Mouse (Mus musculus) lung, postnatal 0 days (tissue): ENCODE results near the gene Arhgef38. TPM values are rescaled to one million over a fixed set of nuclear protein-coding genes. Genes with fewer than 3 reads are reported as not detected.

ENCODE experiments used
- ATAC-seq: fragments of 200-750 bp; cut with Nextera tagmentation; 2 replicates; pipeline ENCODE4 v1.8.0; 2017; ENCODE audit warnings: moderate library complexity
- DNase-seq: peaks from one replicate; pipeline ENCODE4 v3.0.0-alpha.2; 2016; ENCODE audit warnings: low spot score
- H3K27ac ChIP-seq: fragments of 300-500 bp; sonication (generic); 2 replicates; pipeline ENCODE4 v1.5.1; 2014; ENCODE audit warnings: antibody characterized with exemption, mild to moderate bottlenecking, low read length, mixed read lengths
- H3K27me3 ChIP-seq: fragments of 300-500 bp; sonication (generic); replicated peaks from 2 replicates; pipeline ENCODE4 v1.6.1; 2014; ENCODE audit warnings: low read length, mixed read lengths; ENCODE audit not compliant: insufficient read depth
- H3K36me3 ChIP-seq: fragments of 300-500 bp; sonication (generic); 2 replicates; pipeline ENCODE4 v1.6.1; 2014; ENCODE audit warnings: low read length, mixed read lengths; ENCODE audit not compliant: insufficient read depth
- H3K4me1 ChIP-seq: fragments of 300-500 bp; sonication (generic); 2 replicates; pipeline ENCODE4 v1.6.1; 2014; ENCODE audit warnings: antibody characterized with exemption, low read depth, low read length, mixed read lengths; ENCODE audit not compliant: insufficient read depth
- H3K4me2 ChIP-seq: fragments of 300-500 bp; sonication (generic); replicated peaks from 2 replicates; pipeline ENCODE4 v1.6.1; 2014; ENCODE audit warnings: low read depth, mild to moderate bottlenecking, low read length, moderate library complexity, mixed read lengths
- H3K4me3 ChIP-seq: fragments of 300-500 bp; sonication (generic); 2 replicates; pipeline ENCODE4 v1.5.1; 2014; ENCODE audit warnings: low read depth, low read length
- H3K9ac ChIP-seq: fragments of 300-500 bp; sonication (generic); replicated peaks from 2 replicates; pipeline ENCODE4 v1.6.1; 2014; ENCODE audit warnings: low read depth, mild to moderate bottlenecking
- H3K9me3 ChIP-seq: fragments of 300-500 bp; sonication (generic); 2 replicates; pipeline ENCODE4 v1.6.1; 2016; ENCODE audit warnings: low read length, mixed read lengths
- CTCF ChIP-seq: IDR thresholded peaks from 2 replicates; pipeline ENCODE4 v1.5.1; 2016; ENCODE audit warnings: antibody characterized with exemption, mild to moderate bottlenecking
- EP300 ChIP-seq: IDR thresholded peaks from 2 replicates; pipeline ENCODE4 v1.6.1; 2016; ENCODE audit warnings: antibody characterized with exemption, mild to moderate bottlenecking, control low read depth
- WGBS: fragments of 180-500 bp; shearing (Covaris S2); extraction: QIAGEN DNeasy Blood & Tissue Kit; methylation state at CpG from one replicate; pipeline ENCODE4 v1.1.7; 2014; 5-methylcytosine and 5-hydroxymethylcytosine counted together
- polyA plus RNA-seq: library from polyadenylated mRNA; unstranded; fragments of >200 nt; fragmentation: Nextera tagmentation; extraction: Ambion mirVana; gene quantifications from 2 replicates; pipeline ENCODE4 v1.2.1, GENCODE M21; 2015

Gene Arhgef38
- polyA plus RNA-seq, 1 experiment from 2014 or later: 3.6 TPM

GRCm38 (mm10) chr3:133233993-133234392, 756 bp downstream of the Arhgef38 start:
- peak; percentile 44 for DNase-seq
- WGBS: 46% methylated on average over 9 of the region's 9 CpGs
- Histone ChIP-seq H3K36me3 (no peaks in the 10 kb centered on the region), H3K9me3 (no peaks in the 10 kb centered on the region), H3K4me1 (no peaks in the 10 kb centered on the region), H3K9ac (0 out of 2 replicates have a peak overlapping the region, but pooled peaks have one; percentile 1), H3K4me2 (peak overlapping the region; percentile 43), H3K27me3 (no peaks in the 10 kb centered on the region), H3K27ac (peak overlapping the region; percentile 64; the same call in 1 of the 2 replicates), H3K4me3 (peak overlapping the region; percentile 34)
- TF ChIP-seq CTCF: no peak
- TF ChIP-seq EP300: no peak
- ATAC-seq: 0 out of 2 replicates have a peak, but pooled peaks have one; percentile 18

GRCm38 (mm10) chr3:133230427-133230826, 4.3 kb downstream of the Arhgef38 start:
- Histone ChIP-seq H3K4me1 (no peaks in the 10 kb centered on the region), H3K9me3 (no peaks in the 10 kb centered on the region), H3K4me3 (no peak overlapping the region), H3K9ac (no peak overlapping the region), H3K36me3 (no peaks in the 10 kb centered on the region), H3K27me3 (no peaks in the 10 kb centered on the region), H3K27ac (no peak overlapping the region), H3K4me2 (no peak overlapping the region)
- no peak for TF ChIP-seq CTCF
- TF ChIP-seq EP300: no peak
- DNase-seq (no peak), ATAC-seq (no peak)
- WGBS: 35% methylated on average over 2 of the region's 2 CpGs

DNA sequence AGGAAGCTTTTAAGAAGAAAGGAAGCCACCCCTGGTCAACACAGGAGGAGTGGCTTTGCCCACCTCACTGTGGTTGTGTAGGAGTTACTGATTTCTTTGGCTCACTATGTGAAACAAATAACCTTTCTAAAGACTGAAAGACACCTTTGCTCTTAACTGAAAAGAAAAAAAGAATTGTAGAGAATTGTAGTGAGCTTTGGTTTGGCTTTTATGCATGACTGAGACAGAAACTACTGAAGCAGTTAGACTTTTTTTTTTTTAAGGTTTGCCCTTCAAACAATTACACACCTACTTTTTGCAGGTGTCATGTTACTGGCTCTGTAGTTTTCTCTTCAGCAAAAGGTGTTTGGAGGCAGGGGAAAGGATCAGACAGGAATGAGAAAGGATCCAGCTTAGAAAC, 5.2 kb downstream of the Arhgef38 start:
- no peaks in the 10 kb centered on the region for H3K9me3 ChIP-seq
- no peaks in the 10 kb centered on the region for H3K27me3 ChIP-seq
- DNase-seq: no peak
- no peak overlapping the region for H3K4me3 ChIP-seq
- H3K36me3 ChIP-seq: no peaks in the 10 kb centered on the region
- H3K27ac ChIP-seq: no peak overlapping the region
- no peak overlapping the region for H3K4me2 ChIP-seq
- H3K4me1 ChIP-seq: no peaks in the 10 kb centered on the region
- no peak for ATAC-seq
- TF ChIP-seq CTCF (no peak), EP300 (no peak)
- H3K9ac ChIP-seq: no peak overlapping the region

GRCm38 (mm10) chr3:133227258-133228012, 7.3 kb downstream of the Arhgef38 start:
- H3K27me3 ChIP-seq: no peaks in the 10 kb centered on the region
- 35% methylated on average over 19 of the region's 19 CpGs for WGBS
- ATAC-seq (no peak), DNase-seq (no peak)
- no peaks in the 10 kb centered on the region for H3K9me3 ChIP-seq
- no peak for TF ChIP-seq CTCF
- no peak for TF ChIP-seq EP300
- H3K36me3 ChIP-seq: no peaks in the 10 kb centered on the region
- H3K4me2 ChIP-seq: 0 out of 2 replicates have a peak overlapping the region, but pooled peaks have one; percentile 14
- H3K4me1 ChIP-seq: no peaks in the 10 kb centered on the region
- no peak overlapping the region for H3K4me3 ChIP-seq
- no peak overlapping the region for H3K9ac ChIP-seq
- H3K27ac ChIP-seq: no peak overlapping the region

DNA sequence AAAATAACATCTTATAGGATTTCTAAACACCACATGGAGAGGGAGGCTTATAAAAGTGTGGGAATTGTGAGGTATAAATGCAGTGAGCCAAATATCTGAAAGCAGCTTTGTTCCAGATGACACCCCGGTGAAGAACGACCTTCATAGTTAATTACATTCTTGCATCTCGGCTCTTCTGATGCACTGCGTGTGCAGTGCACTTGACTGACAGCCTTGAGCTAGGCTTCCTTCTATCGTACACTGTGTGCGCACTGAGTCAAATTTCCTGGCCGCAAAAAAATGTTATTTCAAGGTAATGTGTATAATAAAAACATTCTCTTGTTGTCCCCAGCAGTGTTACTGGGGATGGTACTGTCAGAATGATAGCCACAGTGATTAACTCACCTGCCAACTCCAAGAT, 16.2 kb downstream of the Arhgef38 start:
- Histone ChIP-seq H3K27ac (no peak overlapping the region), H3K4me3 (no peak overlapping the region), H3K4me2 (no peak overlapping the region), H3K9ac (no peak overlapping the region), H3K9me3 (no peaks in the 10 kb centered on the region), H3K27me3 (no peaks in the 10 kb centered on the region), H3K4me1 (no peaks in the 10 kb centered on the region), H3K36me3 (no peaks in the 10 kb centered on the region)
- ATAC-seq (no peak), DNase-seq (no peak)
- 69% methylated on average over 7 of the region's 7 CpGs for WGBS
- TF ChIP-seq EP300 (no peak), CTCF (no peak)

- Histone ChIP-seq H3K27ac (no peak overlapping the region), H3K4me2 (no peak overlapping the region), H3K27me3 (no peaks in the 10 kb centered on the region), H3K4me1 (no peaks in the 10 kb centered on the region), H3K36me3 (no peaks in the 10 kb centered on the region), H3K9me3 (no peaks in the 10 kb centered on the region), H3K9ac (no peak overlapping the region), H3K4me3 (no peak overlapping the region)
- ATAC-seq (peak; percentile 46), DNase-seq (peak; percentile 18)
- TF ChIP-seq EP300 (no peak), CTCF (no peak)
- WGBS: 68% methylated on average over 5 of the region's 5 CpGs
These were observed 19.4 kb downstream of the Arhgef38 start for GRCm38 (mm10) chr3:133215198-133215819.
